20 mouse cellular contexts compared by ENCODE assay signal in genomic region chr12:73380686-73381360, GRCm38 (mm10).
DNase-seq lines count a peak whose midpoint lies in the region; ATAC-seq and TF ChIP-seq lines count a peak whose summit lies in the region.
"Had no signal": no experiment of that assay in that cellular context is flagged by ENCODE, and none has a peak within 500 bp of the region (broad histone marks: within the 10 kb centered on the region; RNA-seq: fewer than 3 reads in every experiment).

No protein-coding gene starts in this region.

- 70% methylated on average over 8 of the region's 8 CpGs for WGBS in heart, embryonic 11.5 days (ENCODE audit: insufficient replicate concordance)
- 76% methylated on average over 8 of the region's 8 CpGs for WGBS in kidney, adult 2 months
- 63% methylated on average over 8 of the region's 8 CpGs for WGBS in kidney, embryonic 15.5 days
- 82% methylated on average over 8 of the region's 8 CpGs for WGBS in stomach, postnatal 0 days

- ATAC-seq in heart, embryonic 11.5 days (replicated peaks; ENCODE audit: insufficient number of reproducible peaks, low FRiP score, low TSS enrichment) = no peak
- ATAC-seq in kidney, embryonic 15.5 days (replicated peaks; ENCODE audit: low FRiP score) = no peak
- no peak for ATAC-seq in stomach, postnatal 0 days (ENCODE audit: low FRiP score, low TSS enrichment)
- ATAC-seq: forebrain, embryonic 15.5 days; inflammation-experienced regulatory T-cells, adult 6 months; liver, embryonic 12.5 days; midbrain, embryonic 15.5 days had no signal

- H3K4me2 ChIP-seq in heart, embryonic 11.5 days = no peak overlapping the region
- no peak overlapping the region for H3K4me2 ChIP-seq in kidney, embryonic 15.5 days
- H3K4me2 ChIP-seq in stomach, postnatal 0 days (replicated peaks; ENCODE audit: low read depth) = no peak overlapping the region
- H3K4me2 ChIP-seq: embryonic facial prominence, embryonic 12.5 days; forebrain, embryonic 15.5 days; hindbrain, embryonic 13.5 days; liver, embryonic 12.5 days; midbrain, embryonic 15.5 days had no signal

- no peaks in the 10 kb centered on the region for H3K27me3 ChIP-seq in heart, embryonic 11.5 days (ENCODE audit: control insufficient read depth, insufficient read depth, low read length)
- no peaks in the 10 kb centered on the region for H3K27me3 ChIP-seq in kidney, adult 2 months (replicated peaks; ENCODE audit: control insufficient read depth, insufficient read depth, low read length)
- no peaks in the 10 kb centered on the region for H3K27me3 ChIP-seq in kidney, embryonic 15.5 days
- no peaks in the 10 kb centered on the region for H3K27me3 ChIP-seq in stomach, postnatal 0 days (ENCODE audit: control insufficient read depth, insufficient read depth, low read length)
- H3K27me3 ChIP-seq: embryonic facial prominence, embryonic 12.5 days; forebrain, embryonic 15.5 days; hindbrain, embryonic 13.5 days; liver, embryonic 12.5 days; midbrain, embryonic 15.5 days had no signal

- no peak for DNase-seq in heart, postnatal 4 days
- no peak for DNase-seq in kidney, adult 2 months
- no peak for DNase-seq in ES-E14 (ENCODE audit: low read depth, low spot score)
- peak; percentile 38 for DNase-seq in thymus, postnatal 25 days
- DNase-seq in stomach, postnatal 0 days (ENCODE audit: low spot score) = no peak
- DNase-seq: adrenal gland, postnatal 14 days; cerebellum, adult 9-11 months; gastrocnemius, postnatal 36 days; lung, adult 2 months; right cerebral cortex, postnatal 25 days had no signal

- in situ Hi-C loops in ES-E14 (cut with MboI; ENCODE audit: low sequenced_read_pairs in 2 of 2, unreplicated experiment in 2 of 2) = no loop called here

- peak overlapping the region; percentile 62 for H3K27ac ChIP-seq in heart, embryonic 11.5 days (ENCODE audit: low read depth, low read length)
- H3K27ac ChIP-seq in kidney, adult 2 months (ENCODE audit: insufficient read depth, low read depth, low read length) = peak overlapping the region; percentile 33; the same call in 1 of the 2 replicates
- H3K27ac ChIP-seq in kidney, embryonic 15.5 days = no peak overlapping the region
- H3K27ac ChIP-seq in ES-E14 (ENCODE audit: insufficient read depth, low read depth, low read length, poor library complexity, severe bottlenecking) = no peak overlapping the region
- no peak overlapping the region for H3K27ac ChIP-seq in stomach, postnatal 0 days (replicated peaks)
- H3K27ac ChIP-seq: embryonic facial prominence, embryonic 12.5 days; forebrain, embryonic 15.5 days; hindbrain, embryonic 13.5 days; liver, embryonic 12.5 days; midbrain, embryonic 15.5 days had no signal

- no peak for TF ChIP-seq EP300 in stomach, postnatal 0 days (optimal IDR thresholded peaks at IDR 0.05)

- H3K9ac ChIP-seq in heart, embryonic 11.5 days (ENCODE audit: low read depth, low read length) = no peak overlapping the region
- no peak overlapping the region for H3K9ac ChIP-seq in kidney, embryonic 15.5 days
- no peak overlapping the region for H3K9ac ChIP-seq in ES-E14 (ENCODE audit: insufficient read depth, low read depth, low read length, poor library complexity, severe bottlenecking)
- H3K9ac ChIP-seq in stomach, postnatal 0 days (ENCODE audit: low read length) = no peak overlapping the region
- H3K9ac ChIP-seq: embryonic facial prominence, embryonic 12.5 days; forebrain, embryonic 15.5 days; hindbrain, embryonic 13.5 days; liver, embryonic 12.5 days; midbrain, embryonic 15.5 days had no signal

- no peaks in the 10 kb centered on the region for H3K36me3 ChIP-seq in heart, embryonic 11.5 days (ENCODE audit: control insufficient read depth, insufficient read depth, low read length)
- H3K36me3 ChIP-seq in kidney, adult 2 months (ENCODE audit: control insufficient read depth, insufficient read depth, low read length) = no peaks in the 10 kb centered on the region
- no peaks in the 10 kb centered on the region for H3K36me3 ChIP-seq in kidney, embryonic 15.5 days
- no peaks in the 10 kb centered on the region for H3K36me3 ChIP-seq in ES-E14 (ENCODE audit: control insufficient read depth, insufficient read depth, low read length, poor library complexity, severe bottlenecking)
- H3K36me3 ChIP-seq in stomach, postnatal 0 days (ENCODE audit: control insufficient read depth, insufficient read depth, low read length) = no peaks in the 10 kb centered on the region
- H3K36me3 ChIP-seq: embryonic facial prominence, embryonic 12.5 days; forebrain, embryonic 15.5 days; hindbrain, embryonic 13.5 days; liver, embryonic 12.5 days; midbrain, embryonic 15.5 days had no signal

- no peak for TF ChIP-seq POLR2A in kidney, adult 2 months (IDR thresholded peaks at IDR 0.05; ENCODE audit: low read depth, low read length)

- H3K9me3 ChIP-seq in heart, embryonic 11.5 days (replicated peaks; ENCODE audit: control insufficient read depth, low read length) = no peaks in the 10 kb centered on the region
- H3K9me3 ChIP-seq in kidney, embryonic 15.5 days (replicated peaks) = no peaks in the 10 kb centered on the region
- no peaks in the 10 kb centered on the region for H3K9me3 ChIP-seq in ES-E14 (ENCODE audit: control insufficient read depth, insufficient read depth, low read depth, low read length)
- no peaks in the 10 kb centered on the region for H3K9me3 ChIP-seq in stomach, postnatal 0 days (ENCODE audit: control insufficient read depth, low read length)
- H3K9me3 ChIP-seq: embryonic facial prominence, embryonic 12.5 days; forebrain, embryonic 15.5 days; hindbrain, embryonic 13.5 days; liver, embryonic 12.5 days; megakaryocyte, embryonic 14.5 days; midbrain, embryonic 15.5 days had no signal

- TF ChIP-seq CTCF in kidney, adult 2 months (conservative IDR thresholded peaks at IDR 0.05; ENCODE audit: insufficient read depth, insufficient read length, low read depth, low read length) = no peak
- no peak for TF ChIP-seq CTCF in stomach, postnatal 0 days (IDR thresholded peaks at IDR 0.05; ENCODE audit: low read depth)

- peaks cover 42% of the 10 kb centered on the region for H3K4me1 ChIP-seq in heart, embryonic 11.5 days (ENCODE audit: control insufficient read depth, insufficient read depth, low read length)
- peaks cover 39% of the 10 kb centered on the region for H3K4me1 ChIP-seq in kidney, adult 2 months (ENCODE audit: control insufficient read depth, insufficient read depth, low read length)
- H3K4me1 ChIP-seq in kidney, embryonic 15.5 days = peaks cover 24% of the 10 kb centered on the region
- peaks cover 4 to 19% of the 10 kb centered on the region in 2 experiments; a peak in 2 of 4 replicates for H3K4me1 ChIP-seq in ES-E14 (ENCODE audit: control insufficient read depth in 2 of 2, insufficient read depth in 2 of 2, low read length in 2 of 2, poor library complexity in 1 of 2)
- no peaks in the 10 kb centered on the region for H3K4me1 ChIP-seq in stomach, postnatal 0 days (replicated peaks; ENCODE audit: control insufficient read depth, insufficient read depth)
- H3K4me1 ChIP-seq: forebrain, embryonic 15.5 days; midbrain, embryonic 15.5 days had no signal

- H3K4me3 ChIP-seq in heart, embryonic 11.5 days (ENCODE audit: low read depth, low read length) = no peak overlapping the region
- H3K4me3 ChIP-seq in kidney, adult 2 months (ENCODE audit: insufficient read depth, low read depth, low read length) = no peak overlapping the region
- H3K4me3 ChIP-seq in kidney, embryonic 15.5 days (replicated peaks) = no peak overlapping the region
- H3K4me3 ChIP-seq in ES-E14 (ENCODE audit: insufficient read depth in 1 of 2, low read depth in 1 of 2, low read length in 2 of 2, poor library complexity in 1 of 2, severe bottlenecking in 1 of 2) = no peak overlapping the region
- H3K4me3 ChIP-seq in stomach, postnatal 0 days (ENCODE audit: low read depth, low read length) = no peak overlapping the region
- H3K4me3 ChIP-seq: embryonic facial prominence, embryonic 12.5 days; erythroblast, embryonic 14.5 days; forebrain, embryonic 15.5 days; hindbrain, embryonic 13.5 days; liver, embryonic 12.5 days; megakaryocyte, embryonic 14.5 days; midbrain, embryonic 15.5 days had no signal

TF ChIP-seq in ES-E14, 5 proteins besides CTCF, POLR2A, EP300 and RAD21:
- TF ChIP-seq ZNF384 (IDR thresholded peaks at IDR 0.05; ENCODE audit: low read depth, low read length) (peak; percentile 56; the same call in 1 of the 2 replicates), MAFK (IDR thresholded peaks at IDR 0.05; ENCODE audit: insufficient read depth, low read depth, low read length) (no peak)

Comparison
In these comparisons a context has a peak if more than half of its experiments do, and no peak if none do; other contexts are left out.
1. H3K27ac ChIP-seq: peak in heart, embryonic 11.5 days (single experiment) and kidney, adult 2 months (single experiment); none in kidney, embryonic 15.5 days (single experiment), ES-E14 (single experiment) and stomach, postnatal 0 days (single experiment).